9 mouse cellular contexts compared by ENCODE assay signal in the genomic region with DNA sequence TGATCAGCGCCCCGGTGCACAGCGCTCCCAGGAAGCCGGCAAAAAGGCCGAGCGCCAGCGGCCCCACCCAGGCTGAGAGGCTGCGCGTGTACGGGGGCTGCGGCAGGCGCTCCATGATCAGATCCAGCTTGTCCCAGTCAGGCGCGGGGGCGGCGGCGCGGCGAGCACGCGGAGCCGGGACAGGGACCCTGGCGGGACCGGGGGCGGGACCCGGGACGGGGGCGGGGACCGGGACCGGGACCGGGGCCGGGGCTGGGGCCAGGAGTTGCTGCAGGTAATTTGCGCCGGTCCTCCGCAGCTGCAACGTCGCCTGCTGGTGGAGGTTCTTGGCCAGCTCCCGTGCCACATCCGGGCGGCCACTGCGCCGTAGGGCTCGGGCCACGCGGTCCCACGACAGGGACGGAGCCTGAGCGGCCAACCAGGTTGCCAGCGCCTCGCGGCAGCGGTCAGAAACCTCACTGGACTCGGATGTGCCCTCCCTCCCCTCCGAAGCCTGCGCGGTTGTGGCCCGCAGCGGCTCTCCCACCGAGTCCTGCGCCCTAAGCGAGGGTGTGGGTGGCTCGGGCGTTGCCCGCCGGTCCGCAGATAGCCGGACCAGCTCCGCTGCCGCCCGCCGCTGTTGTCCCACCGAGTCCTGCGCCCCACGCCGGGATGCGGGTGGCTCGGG. TPM values are rescaled to one million over a fixed set of nuclear protein-coding genes. Genes with fewer than 3 reads are reported as not detected.
DNase-seq lines count a peak whose midpoint lies in the region; ATAC-seq lines count a peak whose summit lies in the region.
"Had no signal": no experiment of that assay in that cellular context is flagged by ENCODE, and none has a peak within 500 bp of the region (broad histone marks: within the 10 kb centered on the region; RNA-seq: fewer than 3 reads in every experiment).

No protein-coding gene starts in this region.

- H3K9ac ChIP-seq in heart, embryonic 13.5 days: peak overlapping the region; percentile 72
- H3K9ac ChIP-seq in stomach, embryonic 14.5 days (replicated peaks; ENCODE audit: low read depth, low read length): peak overlapping the region; percentile 33; the same call in 1 of the 2 replicates

- H3K27ac ChIP-seq in embryonic facial prominence, embryonic 10.5 days (replicated peaks): peak overlapping the region; percentile 81
- no peak overlapping the region for H3K27ac ChIP-seq in heart, embryonic 13.5 days (replicated peaks)
- H3K27ac ChIP-seq in stomach, embryonic 14.5 days (ENCODE audit: low read length): no peak overlapping the region

- no peaks in the 10 kb centered on the region for H3K9me3 ChIP-seq in embryonic facial prominence, embryonic 10.5 days
- no peaks in the 10 kb centered on the region for H3K9me3 ChIP-seq in heart, embryonic 13.5 days
- H3K9me3 ChIP-seq in stomach, embryonic 14.5 days (ENCODE audit: control insufficient read depth, low read depth, low read length): no peaks in the 10 kb centered on the region

- peak overlapping the region; percentile 68 for H3K4me3 ChIP-seq in embryonic facial prominence, embryonic 10.5 days
- peak overlapping the region; percentile 57 for H3K4me3 ChIP-seq in heart, embryonic 13.5 days
- H3K4me3 ChIP-seq in stomach, embryonic 14.5 days (ENCODE audit: low read depth, low read length): peak overlapping the region; percentile 50

- peak overlapping the region; percentile 92 for H3K4me2 ChIP-seq in heart, embryonic 13.5 days
- H3K4me2 ChIP-seq in stomach, embryonic 14.5 days (replicated peaks; ENCODE audit: low read depth, low read length): peak overlapping the region; percentile 99

- H3K27me3 ChIP-seq in embryonic facial prominence, embryonic 10.5 days (replicated peaks; ENCODE audit: low read depth, poor library complexity, severe bottlenecking): peaks cover 95% of the 10 kb centered on the region
- H3K27me3 ChIP-seq in heart, embryonic 13.5 days (replicated peaks): peaks cover 98% of the 10 kb centered on the region
- peaks cover 41% of the 10 kb centered on the region for H3K27me3 ChIP-seq in stomach, embryonic 14.5 days (ENCODE audit: control insufficient read depth, insufficient read depth, low read length)

- DNase-seq in layer of hippocampus, adult 18-20 months (ENCODE audit: low spot score in 2 of 2): peak; percentile 26 to 55
- DNase-seq in layer of hippocampus, adult 9-10 months (ENCODE audit: low spot score): no peak
- peak; percentile 68 for DNase-seq in embryonic facial prominence, embryonic 10.5 days (ENCODE audit: low spot score)
- DNase-seq in kidney, postnatal 4 days: peak; percentile 73 to 83
- DNase-seq in lung, postnatal 4 days: peak; percentile 49 to 70

- under 1% methylated on average over 77 of the region's 77 CpGs for WGBS in embryonic facial prominence, embryonic 10.5 days
- under 1% methylated on average over 63 of the region's 77 CpGs for WGBS in heart, embryonic 13.5 days
- 1% methylated on average over 70 of the region's 77 CpGs for WGBS in stomach, embryonic 14.5 days

- H3K4me1 ChIP-seq in embryonic facial prominence, embryonic 10.5 days: peaks cover 55% of the 10 kb centered on the region
- H3K4me1 ChIP-seq in heart, embryonic 13.5 days: peaks cover 18% of the 10 kb centered on the region
- H3K4me1 ChIP-seq in stomach, embryonic 14.5 days (ENCODE audit: control insufficient read depth, insufficient read depth, low read length): peaks cover 9% of the 10 kb centered on the region; the same call in 1 of the 2 replicates

- H3K36me3 ChIP-seq in embryonic facial prominence, embryonic 10.5 days (replicated peaks): peaks cover 24% of the 10 kb centered on the region
- H3K36me3 ChIP-seq in heart, embryonic 13.5 days: no peaks in the 10 kb centered on the region
- no peaks in the 10 kb centered on the region for H3K36me3 ChIP-seq in stomach, embryonic 14.5 days (ENCODE audit: control insufficient read depth, insufficient read depth, low read length)

- ATAC-seq in heart, embryonic 13.5 days (ENCODE audit: extremely low read depth, insufficient number of reproducible peaks, low FRiP score, low TSS enrichment): no peak
- ATAC-seq in stomach, embryonic 14.5 days (ENCODE audit: insufficient number of reproducible peaks, insufficient read depth, low FRiP score, low read depth): no peak
- ATAC-seq in megakaryocyte progenitor cell, adult 5-6 weeks (replicated peaks; ENCODE audit: poor library complexity): no peak

RNA-seq across cellular contexts. Expression of a gene that starts 0.5 kb away (rescaled TPM):
- not detected for total RNA-seq in layer of hippocampus, adult 18-20 months (2021)
- not detected in 2 replicates for polyA plus RNA-seq in embryonic facial prominence, embryonic 10.5 days (2016; fragmentation: Nextera tagmentation; extraction: Ambion mirVana)
- not detected in 2 replicates for polyA plus RNA-seq in heart, embryonic 13.5 days (2015; fragmentation: Nextera tagmentation; extraction: Ambion mirVana)
- polyA plus RNA-seq in stomach, embryonic 14.5 days (2014; fragmentation: Nextera tagmentation; extraction: Ambion mirVana): not detected in 2 replicates
- total RNA-seq in megakaryocyte progenitor cell, adult 5-6 weeks (2015): not detected in 2 replicates
- total RNA-seq in megakaryocyte progenitor cell, adult 5-6 weeks (2017): not detected in 2 replicates
- total RNA-seq: hematopoietic stem cell, adult 5-6 weeks had no signal

RNA-seq across cellular contexts. Expression of a gene that starts 31.7 kb away (rescaled TPM):
- total RNA-seq in layer of hippocampus, adult 18-20 months (2021): 1 to 10 TPM; 1.3 to 1.6 TPM
- polyA plus RNA-seq in embryonic facial prominence, embryonic 10.5 days (2016; fragmentation: Nextera tagmentation; extraction: Ambion mirVana): 1.2 and 1.7 TPM in 2 replicates
- 0.08 and 0.09 TPM in 2 replicates for polyA plus RNA-seq in heart, embryonic 13.5 days (2015; fragmentation: Nextera tagmentation; extraction: Ambion mirVana)
- 0.38 and 0.41 TPM in 2 replicates for polyA plus RNA-seq in stomach, embryonic 14.5 days (2014; fragmentation: Nextera tagmentation; extraction: Ambion mirVana)
- not detected in 2 replicates for total RNA-seq in megakaryocyte progenitor cell, adult 5-6 weeks (2015)
- under 0.01 TPM in 1 of 2 replicates, not detected in the other for total RNA-seq in megakaryocyte progenitor cell, adult 5-6 weeks (2017)
- total RNA-seq: hematopoietic stem cell, adult 5-6 weeks had no signal
